Comparison of ENCODE assay signal across 9 mouse cellular contexts in the genomic region with DNA sequence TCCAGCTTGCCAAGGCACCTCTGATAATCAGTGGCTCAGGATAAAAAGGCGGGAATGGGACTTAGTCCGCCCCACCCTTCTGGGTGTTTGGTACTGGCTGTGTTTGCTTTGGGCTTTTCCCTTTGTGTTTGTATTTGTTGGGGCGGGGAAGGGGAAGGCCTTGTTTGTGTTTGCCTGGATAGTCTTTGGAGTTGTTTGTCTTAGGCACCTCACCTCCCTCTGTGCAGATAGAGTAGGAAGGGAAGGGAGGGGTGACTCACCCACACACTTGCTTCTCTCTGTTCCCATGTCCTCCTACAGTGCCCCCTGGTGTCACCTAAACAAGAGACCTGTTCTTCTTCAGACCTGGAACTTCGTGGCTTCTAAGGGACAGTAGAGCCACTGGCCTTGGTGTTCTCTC. TPM values are rescaled to one million over a fixed set of nuclear protein-coding genes. Genes with fewer than 3 reads are reported as not detected.
DNase-seq lines count a peak whose midpoint lies in the region; ATAC-seq lines count a peak whose summit lies in the region.
"Had no signal": no experiment of that assay in that cellular context is flagged by ENCODE, and none has a peak within 500 bp of the region (broad histone marks: within the 10 kb centered on the region; RNA-seq: fewer than 3 reads in every experiment).

No protein-coding gene starts in this region.

- H3K4me3 ChIP-seq in midbrain, embryonic 10.5 days: no peak overlapping the region
- H3K4me3 ChIP-seq in midbrain, embryonic 13.5 days (replicated peaks): no peak overlapping the region
- H3K4me3 ChIP-seq: midbrain, embryonic 12.5 days had no signal

- H3K27ac ChIP-seq in midbrain, embryonic 10.5 days (replicated peaks): peak overlapping the region; percentile 70
- H3K27ac ChIP-seq in midbrain, embryonic 13.5 days: no peak overlapping the region
- H3K27ac ChIP-seq: midbrain, embryonic 12.5 days had no signal

- peak; percentile 32 for DNase-seq in midbrain, embryonic 10.5 days (ENCODE audit: low spot score)
- peak; percentile 41 for DNase-seq in adrenal gland, postnatal 14 days
- DNase-seq in kidney, postnatal 14 days: peak; percentile 30
- DNase-seq in retina, embryonic 14.5 days (ENCODE audit: low spot score): peak; percentile 33
- DNase-seq in gastrocnemius, postnatal 14 days: no peak
- no peak for DNase-seq in left cerebral cortex, adult 18-20 months (ENCODE audit: low spot score in 2 of 2)
- DNase-seq in right cerebral cortex, postnatal 4 days: no peak

- H3K9ac ChIP-seq in midbrain, embryonic 13.5 days (replicated peaks): no peak overlapping the region
- H3K9ac ChIP-seq: midbrain, embryonic 12.5 days had no signal

- H3K4me2 ChIP-seq in midbrain, embryonic 13.5 days (replicated peaks): no peak overlapping the region
- H3K4me2 ChIP-seq: midbrain, embryonic 12.5 days had no signal

- ATAC-seq in midbrain, embryonic 13.5 days: no peak; the same call in 1 of the 2 replicates

- WGBS in midbrain, embryonic 10.5 days: 5% methylated on average over 4 of the region's 4 CpGs
- WGBS in midbrain, embryonic 13.5 days: 30% methylated on average over 4 of the region's 4 CpGs

- H3K4me1 ChIP-seq in midbrain, embryonic 10.5 days: peaks cover 43% of the 10 kb centered on the region
- peaks cover 26% of the 10 kb centered on the region for H3K4me1 ChIP-seq in midbrain, embryonic 13.5 days (replicated peaks)

- peaks cover 70% of the 10 kb centered on the region for H3K27me3 ChIP-seq in midbrain, embryonic 10.5 days (ENCODE audit: low read depth, poor library complexity, severe bottlenecking)
- H3K27me3 ChIP-seq in midbrain, embryonic 13.5 days: peaks cover 18% of the 10 kb centered on the region

- no peaks in the 10 kb centered on the region for H3K36me3 ChIP-seq in midbrain, embryonic 10.5 days
- H3K36me3 ChIP-seq in midbrain, embryonic 13.5 days: no peaks in the 10 kb centered on the region
- H3K36me3 ChIP-seq: midbrain, embryonic 12.5 days had no signal

- no peaks in the 10 kb centered on the region for H3K9me3 ChIP-seq in midbrain, embryonic 10.5 days (replicated peaks)
- no peaks in the 10 kb centered on the region for H3K9me3 ChIP-seq in midbrain, embryonic 13.5 days
- H3K9me3 ChIP-seq: midbrain, embryonic 12.5 days had no signal

- intact Hi-C loops in gastrocnemius, postnatal 14 days (cut with DNase I; ENCODE audit: low total_unique reads): no loop called here

RNA-seq across cellular contexts. Expression of gene Hs3st3b1, which starts 35.1 kb away (rescaled TPM):
- 15.6 and 19.4 TPM in 2 replicates for polyA plus RNA-seq in midbrain, embryonic 10.5 days (2016; fragmentation: Nextera tagmentation; extraction: Ambion mirVana)
- 13.0 and 15.9 TPM in 2 replicates for polyA plus RNA-seq in midbrain, embryonic 13.5 days (2015; fragmentation: Nextera tagmentation; extraction: Ambion mirVana)
- 3.0 and 7.4 TPM in 2 replicates for total RNA-seq in adrenal gland, postnatal 14 days (2021)
- total RNA-seq in gastrocnemius, postnatal 14 days (2021): under 1 TPM; 0.35 to 0.62 TPM
- 1 to 10 TPM; 1.9 TPM for total RNA-seq in left cerebral cortex, adult 18-20 months (2021)

Comparison
In these comparisons a context has a peak if more than half of its experiments do, and no peak if none do; other contexts are left out.
1. DNase-seq: peak in midbrain, embryonic 10.5 days (single experiment), adrenal gland, postnatal 14 days (single experiment), kidney, postnatal 14 days (single experiment) and retina, embryonic 14.5 days (single experiment); none in gastrocnemius, postnatal 14 days (single experiment), left cerebral cortex, adult 18-20 months (0 of 2) and right cerebral cortex, postnatal 4 days (single experiment).